21 mouse cellular contexts compared by ENCODE assay signal in genomic region chr16:6946151-6946550, GRCm38 (mm10).
DNase-seq lines count a peak whose midpoint lies in the region; ATAC-seq and TF ChIP-seq lines count a peak whose summit lies in the region.
"Had no signal": no experiment of that assay in that cellular context is flagged by ENCODE, and none has a peak within 500 bp of the region (broad histone marks: within the 10 kb centered on the region; RNA-seq: fewer than 3 reads in every experiment).

No protein-coding gene starts in this region.

- no peak for DNase-seq in forebrain, embryonic 11.5 days (ENCODE audit: low spot score)
- DNase-seq in right cerebral cortex, adult 18-20 months, result peak; percentile 76
- DNase-seq in right cerebral cortex, postnatal 4 days, result no peak
- no peak for DNase-seq in cerebellum, postnatal 14 days
- DNase-seq in hindbrain, embryonic 14.5 days (ENCODE audit: low spot score), result no peak
- DNase-seq: adrenal gland, adult 8-10 months; cerebellum, postnatal 10 days; gastrocnemius, postnatal 14 days; heart, postnatal 14 days; kidney, adult 11 months; kidney, postnatal 10 days; liver, embryonic 13.5 days; thymus, adult 18-20 months had no signal

- H3K4me1 ChIP-seq in forebrain, embryonic 13.5 days, result no peaks in the 10 kb centered on the region
- no peaks in the 10 kb centered on the region for H3K4me1 ChIP-seq in forebrain, embryonic 11.5 days (replicated peaks; ENCODE audit: control insufficient read depth, insufficient read depth, low read length)
- H3K4me1 ChIP-seq in olfactory bulb, adult 2 months (ENCODE audit: control insufficient read depth, insufficient read depth, low read length), result peaks cover 2% of the 10 kb centered on the region; the same call in 1 of the 2 replicates
- no peaks in the 10 kb centered on the region for H3K4me1 ChIP-seq in liver, embryonic 12.5 days
- no peaks in the 10 kb centered on the region for H3K4me1 ChIP-seq in hindbrain, embryonic 14.5 days (replicated peaks; ENCODE audit: control insufficient read depth, insufficient read depth, low read length)
- H3K4me1 ChIP-seq: embryonic facial prominence, embryonic 10.5 days; heart, embryonic 10.5 days; hindbrain, embryonic 15.5 days; liver, embryonic 13.5 days; midbrain, embryonic 15.5 days had no signal

- TF ChIP-seq POLR2A in olfactory bulb, adult 2 months (IDR thresholded peaks at IDR 0.05; ENCODE audit: insufficient read depth, low read depth, low read length), result no peak

- peaks cover 31% of the 10 kb centered on the region for H3K27me3 ChIP-seq in forebrain, embryonic 13.5 days
- no peaks in the 10 kb centered on the region for H3K27me3 ChIP-seq in forebrain, embryonic 11.5 days (ENCODE audit: control insufficient read depth, insufficient read depth, low read length)
- no peaks in the 10 kb centered on the region for H3K27me3 ChIP-seq in liver, embryonic 12.5 days (replicated peaks)
- no peaks in the 10 kb centered on the region for H3K27me3 ChIP-seq in hindbrain, embryonic 14.5 days (ENCODE audit: control insufficient read depth, insufficient read depth, low read length)
- H3K27me3 ChIP-seq: hindbrain, embryonic 15.5 days; liver, embryonic 13.5 days; midbrain, embryonic 15.5 days had no signal

- H3K4me2 ChIP-seq in forebrain, embryonic 13.5 days, result no peak overlapping the region
- H3K4me2 ChIP-seq in forebrain, embryonic 11.5 days (ENCODE audit: low read depth, low read length, severe bottlenecking), result no peak overlapping the region
- no peak overlapping the region for H3K4me2 ChIP-seq in liver, embryonic 12.5 days
- H3K4me2 ChIP-seq in hindbrain, embryonic 14.5 days (replicated peaks), result no peak overlapping the region
- H3K4me2 ChIP-seq: hindbrain, embryonic 15.5 days; liver, embryonic 13.5 days; midbrain, embryonic 15.5 days had no signal

- WGBS in forebrain, embryonic 13.5 days, result 72% methylated on average over 6 of the region's 6 CpGs
- 82% methylated on average over 6 of the region's 6 CpGs for WGBS in forebrain, embryonic 11.5 days
- 34% methylated on average over 6 of the region's 6 CpGs for WGBS in olfactory bulb, adult 2 months
- 56% methylated on average over 6 of the region's 6 CpGs for WGBS in liver, embryonic 12.5 days (ENCODE audit: insufficient replicate concordance)
- 65% methylated on average over 6 of the region's 6 CpGs for WGBS in hindbrain, embryonic 14.5 days

- H3K27ac ChIP-seq in forebrain, embryonic 13.5 days, result no peak overlapping the region
- no peak overlapping the region for H3K27ac ChIP-seq in forebrain, embryonic 11.5 days (ENCODE audit: low read depth, low read length)
- H3K27ac ChIP-seq in olfactory bulb, adult 2 months (ENCODE audit: insufficient read depth, low read depth, low read length), result peak overlapping the region; percentile 52
- H3K27ac ChIP-seq in liver, embryonic 12.5 days, result no peak overlapping the region
- H3K27ac ChIP-seq in hindbrain, embryonic 14.5 days, result no peak overlapping the region
- H3K27ac ChIP-seq: embryonic facial prominence, embryonic 10.5 days; heart, embryonic 10.5 days; hindbrain, embryonic 15.5 days; liver, embryonic 13.5 days; midbrain, embryonic 15.5 days had no signal

- no peak overlapping the region for H3K4me3 ChIP-seq in forebrain, embryonic 13.5 days
- no peak overlapping the region for H3K4me3 ChIP-seq in forebrain, embryonic 11.5 days (ENCODE audit: low read depth, low read length)
- no peak overlapping the region for H3K4me3 ChIP-seq in olfactory bulb, adult 2 months (ENCODE audit: insufficient read depth, low read depth, low read length)
- H3K4me3 ChIP-seq in liver, embryonic 12.5 days, result no peak overlapping the region
- no peak overlapping the region for H3K4me3 ChIP-seq in hindbrain, embryonic 14.5 days (replicated peaks; ENCODE audit: low read length)
- H3K4me3 ChIP-seq: embryonic facial prominence, embryonic 10.5 days; erythroblast, embryonic 14.5 days; heart, embryonic 10.5 days; hindbrain, embryonic 15.5 days; liver, embryonic 13.5 days; midbrain, embryonic 15.5 days had no signal

- peak; percentile 93 for ATAC-seq in forebrain, embryonic 13.5 days
- ATAC-seq in forebrain, embryonic 11.5 days (replicated peaks; ENCODE audit: low FRiP score), result no peak
- no peak for ATAC-seq in liver, embryonic 12.5 days
- no peak for ATAC-seq in hindbrain, embryonic 14.5 days (ENCODE audit: low FRiP score)
- ATAC-seq: midbrain, embryonic 15.5 days had no signal

- no peaks in the 10 kb centered on the region for H3K9me3 ChIP-seq in forebrain, embryonic 13.5 days (replicated peaks)
- no peaks in the 10 kb centered on the region for H3K9me3 ChIP-seq in forebrain, embryonic 11.5 days (ENCODE audit: control insufficient read depth, low read length)
- no peaks in the 10 kb centered on the region for H3K9me3 ChIP-seq in liver, embryonic 12.5 days (replicated peaks)
- H3K9me3 ChIP-seq in hindbrain, embryonic 14.5 days (ENCODE audit: control insufficient read depth, low read length), result no peaks in the 10 kb centered on the region
- H3K9me3 ChIP-seq: embryonic facial prominence, embryonic 10.5 days; heart, embryonic 10.5 days; hindbrain, embryonic 15.5 days; liver, embryonic 13.5 days; midbrain, embryonic 15.5 days had no signal

- no peaks in the 10 kb centered on the region for H3K36me3 ChIP-seq in forebrain, embryonic 13.5 days (ENCODE audit: poor library complexity, severe bottlenecking)
- no peaks in the 10 kb centered on the region for H3K36me3 ChIP-seq in forebrain, embryonic 11.5 days (ENCODE audit: control insufficient read depth, insufficient read depth, low read length)
- H3K36me3 ChIP-seq in liver, embryonic 12.5 days, result no peaks in the 10 kb centered on the region
- no peaks in the 10 kb centered on the region for H3K36me3 ChIP-seq in hindbrain, embryonic 14.5 days (replicated peaks; ENCODE audit: control insufficient read depth, insufficient read depth)
- H3K36me3 ChIP-seq: embryonic facial prominence, embryonic 10.5 days; heart, embryonic 10.5 days; hindbrain, embryonic 15.5 days; liver, embryonic 13.5 days; midbrain, embryonic 15.5 days had no signal

- no peak overlapping the region for H3K9ac ChIP-seq in forebrain, embryonic 13.5 days
- H3K9ac ChIP-seq in forebrain, embryonic 11.5 days (ENCODE audit: low read length), result no peak overlapping the region
- no peak overlapping the region for H3K9ac ChIP-seq in liver, embryonic 12.5 days
- H3K9ac ChIP-seq in hindbrain, embryonic 14.5 days, result no peak overlapping the region
- H3K9ac ChIP-seq: hindbrain, embryonic 15.5 days; liver, embryonic 13.5 days; midbrain, embryonic 15.5 days had no signal

- no peak for TF ChIP-seq CTCF in olfactory bulb, adult 2 months (IDR thresholded peaks at IDR 0.05; ENCODE audit: insufficient read depth, low read depth, low read length)
